In genomic region chr9:86466990-86467870, GRCm38 (mm10) we compare ENCODE assay signal across 8 mouse cellular contexts. TPM values are rescaled to one million over a fixed set of nuclear protein-coding genes. Genes with fewer than 3 reads are reported as not detected.
DNase-seq lines count a peak whose midpoint lies in the region; ATAC-seq lines count a peak whose summit lies in the region.

Dop1a (plus strand) TSS chr9:86467154.

- H3K9ac ChIP-seq in hindbrain, embryonic 15.5 days: peak within 1 kb of the TSS; percentile 89

- H3K4me3 ChIP-seq in hindbrain, embryonic 15.5 days: peak within 1 kb of the TSS; percentile 96
- peak within 1 kb of the TSS; percentile 95 for H3K4me3 ChIP-seq in megakaryocyte, embryonic 14.5 days (replicated peaks)

- WGBS in hindbrain, embryonic 15.5 days: under 1% methylated on average over 91 of the region's 93 CpGs

- DNase-seq in WW6 (ENCODE audit: low read depth, low spot score): peak; percentile 76
- DNase-seq in cerebellum, postnatal 36 days: peak; percentile 90 to 94
- peak; percentile 89 to 90 for DNase-seq in frontal cortex, postnatal 36 days (ENCODE audit: low spot score in 2 of 2)
- DNase-seq in left cerebral cortex, adult 8-10 months (ENCODE audit: low spot score in 2 of 2): peak; percentile 68 to 84
- peak; percentile 91 to 93 for DNase-seq in right cerebral cortex, postnatal 10 days (ENCODE audit: low spot score in 2 of 2)
- DNase-seq in urinary bladder, postnatal 25 days (ENCODE audit: low spot score): peak; percentile 92

- H3K36me3 ChIP-seq in hindbrain, embryonic 15.5 days: no peaks in the 10 kb centered on the region
- H3K36me3 ChIP-seq in megakaryocyte, embryonic 14.5 days (replicated peaks; ENCODE audit: low read length): peaks cover 3% of the 10 kb centered on the region

- H3K4me1 ChIP-seq in hindbrain, embryonic 15.5 days (replicated peaks): peaks cover 21% of the 10 kb centered on the region
- peaks cover 42% of the 10 kb centered on the region for H3K4me1 ChIP-seq in megakaryocyte, embryonic 14.5 days

- H3K4me2 ChIP-seq in hindbrain, embryonic 15.5 days: peak within 1 kb of the TSS; percentile 67

- H3K9me3 ChIP-seq in hindbrain, embryonic 15.5 days: no peaks in the 10 kb centered on the region
- no peaks in the 10 kb centered on the region for H3K9me3 ChIP-seq in megakaryocyte, embryonic 14.5 days

- peak; percentile 93 for ATAC-seq in hindbrain, embryonic 15.5 days (ENCODE audit: low FRiP score, low read depth)

- H3K27ac ChIP-seq in hindbrain, embryonic 15.5 days (replicated peaks): peak within 1 kb of the TSS; percentile 86

- H3K27me3 ChIP-seq in hindbrain, embryonic 15.5 days: no peaks in the 10 kb centered on the region
- H3K27me3 ChIP-seq in megakaryocyte, embryonic 14.5 days (replicated peaks): no peaks in the 10 kb centered on the region

RNA-seq across cellular contexts. Expression of gene Dop1a, which starts in this region (rescaled TPM):
- 32.8 and 33.2 TPM in 2 replicates for polyA plus RNA-seq in hindbrain, embryonic 15.5 days (2015; fragmentation: Nextera tagmentation; extraction: Ambion mirVana)
- total RNA-seq in left cerebral cortex, adult 8-10 months (2022): 10 to 100 TPM; 53.2 to 62.0 (median 57.5) TPM
- polyA plus RNA-seq in megakaryocyte, embryonic 14.5 days (2012; ENCODE audit: insufficient read depth, low replicate concordance): 2.9 and 4.4 TPM in 2 replicates

Comparison
In these comparisons a context has a peak if more than half of its experiments do, and no peak if none do; other contexts are left out.
1. Peak in every context shown above with its lines: DNase-seq, ATAC-seq, H3K4me3 ChIP-seq and H3K27ac ChIP-seq.